Mouse (Mus musculus): ENCODE measurements around the gene Ccr3. TPM values are rescaled to one million over a fixed set of nuclear protein-coding genes. Genes with fewer than 3 reads are reported as not detected.

Gene Ccr3
- polyA plus RNA-seq, 1 experiment = not detected

DNA sequence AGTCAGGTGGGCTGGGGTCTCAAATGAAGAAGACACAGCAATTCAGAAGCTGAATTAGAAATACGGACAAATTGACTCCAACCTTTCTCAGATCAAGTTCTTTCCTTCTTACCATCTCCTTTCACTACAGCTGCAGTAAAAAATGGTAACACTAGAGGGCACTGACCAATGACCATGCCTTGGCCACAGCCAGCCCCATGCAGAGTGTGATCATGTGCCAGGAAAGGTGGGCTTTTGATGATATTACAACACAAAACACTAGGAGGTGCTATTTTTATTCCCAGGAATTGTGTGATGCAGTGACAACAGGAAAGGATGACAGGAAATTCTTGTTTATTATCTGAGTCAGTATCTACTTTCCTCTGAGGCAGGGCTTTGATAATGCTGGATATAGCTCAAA, 11.6 kb downstream of the Ccr3 start:
- TF ChIP-seq GATA1 (IDR thresholded peaks at IDR 0.05; ENCODE audit: low read length) = no peak

DNA sequence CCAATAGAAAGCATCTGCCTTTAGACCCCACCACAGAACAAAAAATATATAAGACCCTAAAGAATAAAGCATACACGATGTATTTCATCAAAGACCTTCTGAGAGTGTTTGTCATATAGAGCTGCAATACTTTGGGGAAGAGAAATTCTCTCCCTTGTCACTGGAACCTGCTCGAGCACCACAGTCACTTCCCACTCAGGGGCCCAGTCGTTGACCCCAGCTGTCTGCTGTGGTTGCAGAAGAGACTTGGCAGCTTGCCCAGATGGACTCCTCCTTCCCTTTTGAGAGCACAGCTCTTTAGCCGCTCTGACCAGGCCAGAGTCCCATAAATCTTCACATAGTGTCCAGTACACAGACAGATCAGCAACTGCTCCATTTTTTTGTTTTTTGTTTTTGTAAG, 15.9 kb downstream of the Ccr3 start:
- no peak for TF ChIP-seq GATA1 (IDR thresholded peaks at IDR 0.05; ENCODE audit: low read length)

DNA sequence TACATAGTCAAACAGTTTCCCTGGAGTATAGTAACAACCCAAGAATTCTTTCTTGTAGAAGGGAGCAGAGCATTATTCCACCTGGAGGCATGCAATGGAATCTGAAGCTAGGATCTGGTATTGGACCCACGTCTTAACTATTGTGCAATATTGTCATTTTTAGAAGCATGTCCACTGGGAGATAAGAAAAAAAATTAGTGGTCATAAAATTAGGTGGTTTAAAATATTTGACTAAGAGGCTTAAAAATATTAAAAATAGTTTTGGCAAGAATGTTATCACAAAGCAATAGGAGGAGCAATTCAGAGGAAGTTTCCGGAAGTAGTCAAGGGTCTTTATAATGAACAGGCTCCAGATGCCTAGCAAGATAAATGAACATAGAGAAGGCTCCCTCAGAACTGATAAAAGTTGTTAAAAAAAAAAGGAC, 16.4 kb downstream of the Ccr3 start:
- peak; percentile 46 for TF ChIP-seq GATA1 (IDR thresholded peaks at IDR 0.05; ENCODE audit: low read length)

GRCm38 (mm10) chr9:124038949-124039348, 17.2 kb downstream of the Ccr3 start:
- TF ChIP-seq GATA1 (IDR thresholded peaks at IDR 0.05; ENCODE audit: low read length) = no peak

- TF ChIP-seq GATA1 (IDR thresholded peaks at IDR 0.05; ENCODE audit: low read length) = no peak
Observed at GRCm38 (mm10) chr9:124040932-124041331, 19.2 kb downstream of the Ccr3 start.

- no peak for TF ChIP-seq GATA1 (IDR thresholded peaks at IDR 0.05; ENCODE audit: low read length)
Observed at GRCm38 (mm10) chr9:124053532-124053931, 31.8 kb downstream of the Ccr3 start.

- TF ChIP-seq GATA1 (IDR thresholded peaks at IDR 0.05; ENCODE audit: low read length) = no peak
Observed at GRCm38 (mm10) chr9:124056158-124056709, 34.5 kb downstream of the Ccr3 start.

- TF ChIP-seq GATA1 (IDR thresholded peaks at IDR 0.05; ENCODE audit: low read length) = no peak
Observed at GRCm38 (mm10) chr9:124059660-124060352, 38.0 kb downstream of the Ccr3 start.

- no peak for TF ChIP-seq GATA1 (IDR thresholded peaks at IDR 0.05; ENCODE audit: low read length)
Observed at GRCm38 (mm10) chr9:124066572-124067103, 44.9 kb downstream of the Ccr3 start.

DNA sequence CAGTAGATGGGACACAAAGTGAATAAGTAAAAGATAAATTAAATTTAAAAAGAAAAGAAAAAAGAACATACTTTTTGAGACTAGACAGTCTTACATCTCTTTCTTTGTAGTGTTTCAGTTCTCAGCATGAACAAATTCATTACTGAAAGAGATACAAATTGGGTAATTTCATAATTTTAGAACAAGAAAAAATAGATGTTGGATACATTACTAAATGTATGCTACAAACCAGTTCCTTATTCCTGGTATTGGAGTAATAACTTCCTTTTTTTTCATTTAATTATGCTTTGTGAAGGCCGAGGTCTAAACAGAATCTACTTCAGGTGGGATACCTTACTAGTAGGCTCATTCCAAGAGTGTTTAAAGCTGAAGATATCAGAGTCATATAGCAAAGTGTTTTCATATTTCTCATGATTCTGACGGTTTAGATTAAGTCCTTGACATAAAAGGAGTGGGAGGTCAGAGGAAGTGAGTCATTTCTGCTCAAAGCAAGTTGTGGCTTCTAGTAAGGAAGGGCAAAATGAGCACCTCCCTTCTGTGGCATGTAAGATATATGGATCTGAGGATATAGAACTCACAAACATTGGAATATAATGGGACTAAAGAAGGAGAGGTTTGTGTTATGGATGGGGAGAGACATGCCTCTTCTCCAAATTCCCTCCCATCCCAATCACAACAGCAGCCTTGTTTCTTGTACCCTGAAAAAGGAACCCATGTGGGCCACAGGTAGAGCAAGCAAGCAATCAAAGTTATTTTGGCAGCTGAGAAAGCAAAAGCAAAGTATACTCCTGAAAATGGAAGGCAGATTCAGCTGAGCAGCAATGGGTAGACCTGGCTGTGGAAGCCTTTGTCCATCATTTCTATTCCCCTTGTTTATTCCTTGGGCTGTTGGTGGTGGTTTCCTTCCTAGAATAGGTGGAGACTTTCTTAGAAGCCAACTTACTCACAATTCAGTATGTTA, 46.6 kb downstream of the Ccr3 start:
- TF ChIP-seq GATA1 (IDR thresholded peaks at IDR 0.05; ENCODE audit: low read length) = no peak

GRCm38 (mm10) chr9:124071506-124071905, 49.7 kb downstream of the Ccr3 start:
- TF ChIP-seq GATA1 (IDR thresholded peaks at IDR 0.05; ENCODE audit: low read length) = no peak

GRCm38 (mm10) chr9:124079803-124080202, 58.0 kb downstream of the Ccr3 start:
- TF ChIP-seq GATA1 (IDR thresholded peaks at IDR 0.05; ENCODE audit: low read length) = no peak

Other genes with a start within 250 kb of the Ccr3 start
- not detected in 2 replicates for gene Cxcr6, start 215.5 kb upstream of the Ccr3 start, polyA plus RNA-seq (2012)
- 3.6 and 3.7 TPM in 2 replicates for gene Fyco1, start 170.1 kb upstream of the Ccr3 start, polyA plus RNA-seq (2012)
- gene Xcr1, start 159.9 kb upstream of the Ccr3 start, polyA plus RNA-seq (2012) = not detected in 2 replicates
- gene Ccr1, start 53.3 kb upstream of the Ccr3 start, polyA plus RNA-seq (2012) = 0.02 TPM in 1 of 2 replicates, not detected in the other
- not detected in 2 replicates for gene Ccr1l1, start 43.6 kb upstream of the Ccr3 start, polyA plus RNA-seq (2012)
- gene Ccr2, start 80.0 kb downstream of the Ccr3 start, polyA plus RNA-seq (2012) = not detected in 2 replicates
- not detected in 2 replicates for gene Ccr5, start 99.6 kb downstream of the Ccr3 start, polyA plus RNA-seq (2012)

Measured in G1E-ER4 (cell line).